Mouse (Mus musculus) hindbrain, embryonic 16.5 days (tissue): ENCODE measurements around the gene Prom2. TPM values are rescaled to one million over a fixed set of nuclear protein-coding genes. Genes with fewer than 3 reads are reported as not detected.

Experiments used
- ATAC-seq: fragments of 200-750 bp; cut with Nextera tagmentation; 2 replicates; pipeline ENCODE4 v1.8.0; 2017; ENCODE audit warnings: moderate TSS enrichment, moderate library complexity
- H3K27ac ChIP-seq: fragments of 300-500 bp; sonication (generic); 2 replicates; pipeline ENCODE4 v1.5.1; 2014; ENCODE audit warnings: low read depth, mild to moderate bottlenecking, control low read depth, low read length, moderate library complexity
- H3K27me3 ChIP-seq: fragments of 300-500 bp; sonication (generic); replicated peaks from 2 replicates; pipeline ENCODE4 v1.6.1; 2014; ENCODE audit warnings: low read length; ENCODE audit not compliant: control insufficient read depth, insufficient read depth
- H3K36me3 ChIP-seq: fragments of 300-500 bp; sonication (generic); 2 replicates; pipeline ENCODE4 v1.6.1; 2014; ENCODE audit warnings: mild to moderate bottlenecking, low read length, moderate library complexity, mixed read lengths; ENCODE audit not compliant: control insufficient read depth, insufficient read depth
- H3K4me1 ChIP-seq: fragments of 300-500 bp; sonication (generic); 2 replicates; pipeline ENCODE4 v1.6.1; 2014; ENCODE audit warnings: low read depth, low read length; ENCODE audit not compliant: control insufficient read depth, insufficient read depth
- H3K4me2 ChIP-seq: fragments of 300-500 bp; sonication (generic); 2 replicates; pipeline ENCODE4 v1.6.1; 2014; ENCODE audit warnings: mild to moderate bottlenecking, low read length, control low read depth, moderate library complexity
- H3K4me3 ChIP-seq: fragments of 300-500 bp; sonication (generic); 2 replicates; pipeline ENCODE4 v1.5.1; 2014; ENCODE audit warnings: mild to moderate bottlenecking, low read length, control low read depth, moderate library complexity
- H3K9ac ChIP-seq: fragments of 300-500 bp; sonication (generic); 2 replicates; pipeline ENCODE4 v1.6.1; 2014; ENCODE audit warnings: low read depth, mild to moderate bottlenecking, control low read depth, low read length, moderate library complexity
- H3K9me3 ChIP-seq: fragments of 300-500 bp; sonication (generic); 2 replicates; pipeline ENCODE4 v1.6.1; 2014; ENCODE audit warnings: mild to moderate bottlenecking, low read length, moderate library complexity; ENCODE audit not compliant: control insufficient read depth
- WGBS: fragments of 180-500 bp; shearing (Covaris S2); extraction: QIAGEN DNeasy Blood & Tissue Kit; methylation state at CpG from one replicate; pipeline ENCODE4 v1.1.7; 2014; 5-methylcytosine and 5-hydroxymethylcytosine counted together
- polyA plus RNA-seq: library from polyadenylated mRNA; unstranded; fragments of >200 nt; fragmentation: Nextera tagmentation; extraction: Ambion mirVana; gene quantifications from 2 replicates; pipeline ENCODE4 v1.2.1, GENCODE M21; 2015

Prom2 gene
- polyA plus RNA-seq, 1 experiment from 2014 or later, result 0.06 TPM

DNA sequence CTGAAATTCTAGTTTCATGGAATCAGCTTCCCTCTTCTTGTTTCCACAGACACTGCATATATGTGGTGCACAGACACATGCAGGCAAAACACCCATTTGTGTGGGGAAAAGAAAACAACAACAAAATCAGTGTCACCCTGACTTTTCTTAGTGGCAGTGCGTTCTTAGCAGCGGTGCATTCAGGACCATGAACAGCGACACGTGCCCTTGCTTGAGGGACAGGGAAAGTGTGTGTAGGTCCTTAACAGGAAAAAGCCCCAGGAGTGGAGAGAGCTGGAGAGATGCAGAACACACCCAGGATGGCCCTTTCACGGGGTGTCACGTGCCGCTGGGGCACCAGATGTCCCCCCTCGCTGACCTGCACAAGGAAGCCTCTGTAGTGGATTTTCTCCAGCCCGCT, 8.9 kb downstream of the Prom2 start:
- no peak overlapping the region for H3K27ac ChIP-seq
- H3K36me3 ChIP-seq, result no peaks in the 10 kb centered on the region
- H3K9ac ChIP-seq, result no peak overlapping the region
- H3K9me3 ChIP-seq, result no peaks in the 10 kb centered on the region
- WGBS, result 15% methylated on average over 9 of the region's 9 CpGs
- no peak overlapping the region for H3K4me3 ChIP-seq
- 0 out of 2 replicates have a peak, but pooled peaks cover 2% of the 10 kb centered on the region for H3K27me3 ChIP-seq
- no peaks in the 10 kb centered on the region for H3K4me1 ChIP-seq
- no peak for ATAC-seq
- H3K4me2 ChIP-seq, result no peak overlapping the region

DNA sequence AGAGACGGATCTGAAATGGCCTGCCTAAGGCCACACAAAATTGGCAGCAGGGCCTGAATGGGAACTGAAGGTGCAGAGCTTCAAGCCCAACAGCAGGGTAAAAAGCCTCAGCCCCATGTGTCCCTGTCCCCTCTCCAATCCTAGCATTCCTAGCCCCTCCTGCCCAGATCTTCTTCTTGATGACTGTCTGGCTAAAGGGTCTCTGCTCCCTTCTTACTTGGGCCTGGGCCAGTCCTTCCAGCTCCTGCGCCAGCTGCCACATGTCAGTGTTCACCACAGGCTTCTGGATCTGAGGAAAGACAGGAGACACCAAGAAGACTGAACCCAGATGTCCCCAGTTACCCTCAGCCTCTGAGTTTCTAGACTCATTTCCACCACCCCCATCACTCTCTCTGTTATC, 9.7 kb downstream of the Prom2 start:
- Histone ChIP-seq H3K9me3 (no peaks in the 10 kb centered on the region), H3K4me2 (no peak overlapping the region), H3K27me3 (0 out of 2 replicates have a peak, but pooled peaks cover 2% of the 10 kb centered on the region), H3K9ac (no peak overlapping the region), H3K27ac (no peak overlapping the region), H3K36me3 (no peaks in the 10 kb centered on the region), H3K4me1 (no peaks in the 10 kb centered on the region), H3K4me3 (no peak overlapping the region)
- ATAC-seq, result no peak
- 89% methylated on average over 2 of the region's 2 CpGs for WGBS

DNA sequence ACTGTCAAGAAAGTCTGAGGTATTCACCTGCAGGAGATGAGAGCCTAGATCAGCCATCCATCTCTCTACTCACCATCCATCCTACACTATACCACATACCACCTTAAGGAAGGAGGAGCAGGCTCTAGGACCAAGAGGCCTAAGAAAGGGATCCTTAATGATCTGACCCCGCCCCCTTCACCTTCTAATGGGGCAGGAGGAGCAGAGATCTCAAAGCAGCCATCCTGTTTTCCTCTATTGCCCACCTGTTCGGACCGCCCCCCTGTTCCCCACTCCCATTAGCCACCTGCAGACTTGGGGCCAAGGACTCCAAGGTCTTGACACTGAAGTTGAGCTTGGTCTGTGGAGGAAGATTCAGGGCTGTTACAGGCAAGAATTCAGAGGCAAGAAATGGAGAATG, 10.8 kb downstream of the Prom2 start:
- Histone ChIP-seq H3K9ac (no peak overlapping the region), H3K36me3 (no peaks in the 10 kb centered on the region), H3K4me3 (no peak overlapping the region), H3K9me3 (no peaks in the 10 kb centered on the region), H3K27ac (no peak overlapping the region), H3K4me2 (no peak overlapping the region), H3K4me1 (no peaks in the 10 kb centered on the region), H3K27me3 (0 out of 2 replicates have a peak, but pooled peaks cover 2% of the 10 kb centered on the region)
- WGBS, result 66% methylated on average over 3 of the region's 3 CpGs
- ATAC-seq, result no peak

DNA sequence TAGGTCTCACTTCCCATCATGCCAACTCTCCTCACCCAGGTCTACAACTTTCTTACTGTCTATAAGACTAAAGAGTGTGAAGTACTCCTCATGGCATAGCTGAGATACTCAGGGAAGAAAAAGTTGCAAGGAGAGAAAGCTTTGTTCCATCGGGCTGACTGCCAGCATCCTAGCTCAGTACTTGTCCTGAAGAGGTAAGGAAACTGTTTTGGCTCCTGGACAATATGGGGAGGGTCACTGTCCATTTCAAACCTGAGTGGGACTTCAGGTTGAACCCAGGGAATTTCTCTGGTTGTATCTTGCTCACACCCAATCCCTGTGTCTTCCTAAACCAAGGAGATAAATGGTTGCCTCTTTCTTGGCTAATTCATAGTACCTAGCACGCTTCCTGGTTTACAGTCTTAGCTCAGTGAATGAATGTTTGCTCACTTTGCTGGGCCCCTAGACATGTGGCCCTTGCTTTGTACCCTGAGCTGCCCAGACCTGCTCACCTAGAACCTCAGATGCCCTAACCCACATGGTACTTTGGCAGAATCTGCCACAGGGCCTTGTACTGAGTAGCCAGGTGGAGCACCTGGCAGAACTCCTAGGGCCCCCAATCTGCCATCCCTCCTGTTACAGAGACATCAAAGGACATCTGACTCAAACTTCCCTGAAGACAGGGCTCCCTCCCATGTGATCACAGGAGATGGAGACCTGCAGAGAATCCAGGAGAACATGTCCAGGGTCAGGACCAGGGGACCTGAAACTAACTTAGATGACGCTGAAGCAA, 16.1 kb downstream of the Prom2 start:
- no peaks in the 10 kb centered on the region for H3K9me3 ChIP-seq
- H3K4me1 ChIP-seq, result peaks cover 22% of the 10 kb centered on the region
- ATAC-seq, result no peak
- H3K9ac ChIP-seq, result no peak overlapping the region
- no peaks in the 10 kb centered on the region for H3K27me3 ChIP-seq
- no peak overlapping the region for H3K4me2 ChIP-seq
- no peaks in the 10 kb centered on the region for H3K36me3 ChIP-seq
- no peak overlapping the region for H3K4me3 ChIP-seq
- WGBS, result 90% methylated on average over 3 of the region's 3 CpGs
- H3K27ac ChIP-seq, result no peak overlapping the region

DNA sequence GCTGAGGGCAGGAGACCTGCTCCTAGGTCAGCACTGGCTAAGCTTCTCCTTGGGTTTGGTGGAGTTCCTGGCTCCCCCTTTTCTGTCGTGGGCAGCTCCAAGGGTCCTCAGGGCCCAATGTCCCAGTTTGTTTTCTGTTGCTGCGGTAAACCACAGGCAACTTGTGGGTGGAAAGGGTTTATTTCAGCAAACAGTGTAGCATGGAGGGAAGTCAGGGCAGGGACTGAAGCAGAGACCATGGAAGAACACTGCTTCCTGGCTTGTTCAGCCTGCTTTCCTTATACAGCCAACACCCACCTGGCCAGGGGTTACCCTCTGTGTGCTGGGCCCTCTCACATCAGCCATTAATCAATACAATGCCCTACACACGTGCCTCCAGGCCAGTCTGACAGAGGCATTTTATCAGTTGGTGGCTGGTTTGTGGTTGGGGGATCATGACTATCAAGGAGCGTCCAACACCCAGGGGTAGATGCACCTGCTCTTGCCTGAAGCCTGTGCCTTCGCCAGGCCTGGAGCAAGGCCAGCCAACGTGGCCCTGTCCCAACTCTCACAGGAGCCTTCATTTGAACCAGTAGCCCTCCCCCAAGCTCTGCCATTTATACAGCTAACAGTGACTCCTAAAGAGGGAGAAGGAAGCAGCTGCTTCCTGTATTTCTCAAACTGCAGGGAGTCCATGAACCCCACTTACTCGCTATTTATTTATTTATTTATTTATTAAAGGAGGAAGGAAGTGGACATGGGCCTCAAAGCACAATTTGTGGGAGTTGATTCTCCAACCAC, 17.1 kb downstream of the Prom2 start:
- no peak for ATAC-seq
- H3K36me3 ChIP-seq, result no peaks in the 10 kb centered on the region
- WGBS, result 48% methylated on average over 7 of the region's 7 CpGs

DNA sequence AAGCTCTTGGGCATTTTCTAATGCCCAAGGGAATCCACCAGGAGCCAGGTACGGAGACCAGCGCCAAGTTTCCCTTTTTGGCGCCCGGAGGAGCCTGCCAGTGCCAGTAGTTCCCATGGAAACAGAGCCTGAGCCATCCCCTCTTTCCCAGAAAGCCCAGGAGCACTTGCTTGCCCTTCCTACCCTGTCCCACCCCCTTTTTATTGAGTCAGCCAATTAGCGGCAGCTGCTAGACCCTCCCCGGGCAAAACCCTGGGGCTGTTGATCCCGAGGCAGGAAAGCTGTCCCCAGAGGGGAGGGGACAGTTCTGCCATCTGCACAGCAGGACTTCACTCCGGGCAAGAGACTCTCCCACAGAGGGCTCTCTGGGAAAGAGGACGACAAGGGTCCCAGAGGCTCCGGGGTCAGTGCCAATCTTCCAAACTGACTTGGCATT, 19.2 kb downstream of the Prom2 start, which contains the start of gene Kcnip3:
Gene Kcnip3, minus strand, starts transcription at position 89 of the 436 bp plus-strand sequence.
- peak; percentile 89 for ATAC-seq
- peak within 1 kb of the TSS; percentile 90 for H3K27ac ChIP-seq
- H3K36me3 ChIP-seq, result no peaks in the 10 kb centered on the region
- H3K9ac ChIP-seq, result peak within 1 kb of the TSS; percentile 71
- peaks cover 36% of the 10 kb centered on the region for H3K4me1 ChIP-seq
- H3K27me3 ChIP-seq, result no peaks in the 10 kb centered on the region
- 6% methylated on average over 10 of the region's 10 CpGs for WGBS
- H3K4me2 ChIP-seq, result peak within 1 kb of the TSS; percentile 76
- H3K9me3 ChIP-seq, result no peaks in the 10 kb centered on the region
- peak within 1 kb of the TSS; percentile 46 for H3K4me3 ChIP-seq

More for the DNA sequence above, 17.1 kb downstream of the Prom2 start:
- H3K9ac ChIP-seq, result no peak overlapping the region
- H3K9me3 ChIP-seq, result no peaks in the 10 kb centered on the region
- H3K4me2 ChIP-seq, result no peak overlapping the region
- H3K4me3 ChIP-seq, result no peak overlapping the region
- H3K27ac ChIP-seq, result no peak overlapping the region
- no peaks in the 10 kb centered on the region for H3K27me3 ChIP-seq
- peaks cover 29% of the 10 kb centered on the region for H3K4me1 ChIP-seq

DNA sequence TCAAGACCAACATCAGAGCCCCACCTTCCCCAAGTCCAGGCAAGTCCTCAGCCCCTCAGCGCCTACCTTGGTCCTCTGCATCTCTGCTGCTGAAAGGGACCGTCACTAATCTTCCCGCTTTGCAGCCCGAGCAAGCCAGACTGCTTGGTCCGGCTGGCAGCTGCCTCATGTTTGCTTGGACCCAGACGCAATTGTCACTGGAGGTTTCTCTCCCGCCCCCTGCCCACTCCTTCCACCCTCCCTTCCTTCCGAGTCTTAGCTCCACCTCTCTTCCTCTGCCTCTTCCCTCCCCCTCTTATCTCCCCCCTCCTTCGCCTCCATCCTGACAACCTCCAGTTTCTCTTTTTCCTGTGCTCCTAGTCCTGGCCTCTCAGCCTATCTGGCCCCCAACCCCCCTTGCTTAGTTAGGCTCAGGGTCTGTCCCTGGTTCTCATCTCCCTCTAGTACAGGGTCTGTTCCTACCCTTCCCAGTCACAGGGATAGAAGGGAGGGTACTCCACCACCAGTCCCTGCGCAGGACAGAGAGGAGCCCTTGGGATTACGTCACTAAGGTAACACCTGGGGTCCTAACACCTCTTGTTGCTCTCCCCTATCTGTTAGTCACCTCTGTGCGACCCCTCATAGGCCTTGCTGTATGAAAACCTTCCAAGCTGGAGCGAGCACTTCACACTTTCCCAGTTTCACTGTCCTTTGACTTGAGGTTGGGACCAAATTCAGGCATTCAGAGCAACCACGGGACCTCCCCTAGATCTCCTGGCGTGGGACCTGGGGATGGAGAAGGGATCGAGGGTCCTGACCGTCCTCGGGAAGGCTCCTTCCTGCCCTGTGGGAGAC, 19.9 kb downstream of the Prom2 start:
- ATAC-seq, result peak; percentile 78
- no peaks in the 10 kb centered on the region for H3K27me3 ChIP-seq
- peak overlapping the region; percentile 46 for H3K4me3 ChIP-seq
- WGBS, result 2% methylated on average over 18 of the region's 18 CpGs
- peaks cover 36% of the 10 kb centered on the region for H3K4me1 ChIP-seq
- H3K9me3 ChIP-seq, result no peaks in the 10 kb centered on the region
- peak overlapping the region; percentile 76 for H3K4me2 ChIP-seq
- no peaks in the 10 kb centered on the region for H3K36me3 ChIP-seq
- H3K27ac ChIP-seq, result peak overlapping the region; percentile 90
- H3K9ac ChIP-seq, result peak overlapping the region; percentile 71

DNA sequence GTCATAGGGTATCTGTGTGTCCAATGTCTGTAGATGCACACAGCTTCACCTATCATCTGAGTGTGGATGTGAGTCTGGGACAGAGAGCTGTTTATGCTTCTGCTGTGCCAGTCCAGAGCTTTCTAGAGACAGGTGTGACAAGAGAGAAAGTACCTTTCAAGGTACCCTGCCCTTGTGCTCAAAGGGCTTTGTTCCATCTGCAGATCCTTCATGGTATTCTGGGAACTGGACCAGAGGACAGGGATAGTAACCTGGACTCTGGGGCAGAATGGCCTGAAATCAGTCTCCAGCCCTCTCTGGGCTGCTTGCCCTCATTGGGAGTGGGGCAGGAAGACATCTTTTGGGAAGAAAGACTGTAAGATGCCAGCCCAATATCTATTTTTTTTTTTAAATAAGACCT, 21.1 kb downstream of the Prom2 start:
- Histone ChIP-seq H3K9me3 (no peaks in the 10 kb centered on the region), H3K4me1 (peaks cover 36% of the 10 kb centered on the region), H3K27ac (no peak overlapping the region), H3K27me3 (no peaks in the 10 kb centered on the region), H3K9ac (no peak overlapping the region; the same call in none of the 2 replicates), H3K4me3 (peak overlapping the region; percentile 46), H3K4me2 (peak overlapping the region; percentile 76), H3K36me3 (no peaks in the 10 kb centered on the region)
- ATAC-seq, result no peak
